Mouse (Mus musculus) left cerebral cortex, adult 8-10 months (tissue): ENCODE results near the gene Ypel5. TPM values are rescaled to one million over a fixed set of nuclear protein-coding genes. Genes with fewer than 3 reads are reported as not detected.

ENCODE experiments used
- DNase-seq, 2 experiments: peaks; one replicate each; pipeline ENCODE4 v3.0.0; 2022; ENCODE audit warnings: low spot score in 2 of 2
- total RNA-seq, 4 experiments: library from RNA; stranded (reverse); gene quantifications; 2 replicates each; pipeline ENCODE4 v1.2.4; 2022

Gene Ypel5
- total RNA-seq, 4 experiments from 2014 or later, result 93.5 to 107 (median 99.7) TPM

DNA sequence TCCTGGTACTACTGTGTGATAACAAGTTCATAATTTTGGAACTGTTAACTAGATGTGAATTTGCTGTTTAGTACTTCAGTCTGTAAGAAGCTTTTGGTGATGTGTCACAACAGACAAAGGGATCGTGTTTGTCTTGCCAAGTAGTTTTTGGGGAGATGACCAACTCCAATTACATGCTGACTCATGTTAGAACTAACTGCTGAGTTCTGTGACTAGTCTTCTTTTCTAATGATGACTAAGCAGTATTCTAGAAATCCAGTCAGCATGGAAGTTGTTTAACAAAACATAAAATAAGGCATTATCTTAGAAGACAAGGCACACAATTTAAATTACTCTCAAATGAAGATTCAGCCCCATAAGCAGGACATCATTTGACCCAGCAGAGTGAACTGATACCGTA, 2.7 kb downstream of the Ypel5 start:
- no peak for DNase-seq

DNA sequence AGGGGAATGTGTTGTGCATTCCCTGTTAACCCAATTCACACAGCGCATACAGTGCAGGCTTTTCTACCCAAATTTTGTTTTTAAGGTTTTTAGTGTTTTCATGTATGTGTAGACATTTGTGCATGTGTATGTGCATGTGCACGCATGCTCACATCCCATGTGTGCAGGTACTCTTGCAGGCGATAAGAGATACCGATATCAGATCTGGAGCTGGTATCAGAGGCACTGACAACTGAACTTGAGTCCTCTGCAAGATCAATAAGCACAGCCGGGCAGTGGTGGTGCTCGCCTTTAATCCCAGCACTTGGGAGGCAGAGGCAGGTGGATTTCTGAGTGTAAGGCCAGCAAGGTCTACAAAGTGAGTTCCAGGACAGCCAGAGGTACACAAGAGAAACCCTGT, 8.1 kb downstream of the Ypel5 start:
- no peak for DNase-seq

DNA sequence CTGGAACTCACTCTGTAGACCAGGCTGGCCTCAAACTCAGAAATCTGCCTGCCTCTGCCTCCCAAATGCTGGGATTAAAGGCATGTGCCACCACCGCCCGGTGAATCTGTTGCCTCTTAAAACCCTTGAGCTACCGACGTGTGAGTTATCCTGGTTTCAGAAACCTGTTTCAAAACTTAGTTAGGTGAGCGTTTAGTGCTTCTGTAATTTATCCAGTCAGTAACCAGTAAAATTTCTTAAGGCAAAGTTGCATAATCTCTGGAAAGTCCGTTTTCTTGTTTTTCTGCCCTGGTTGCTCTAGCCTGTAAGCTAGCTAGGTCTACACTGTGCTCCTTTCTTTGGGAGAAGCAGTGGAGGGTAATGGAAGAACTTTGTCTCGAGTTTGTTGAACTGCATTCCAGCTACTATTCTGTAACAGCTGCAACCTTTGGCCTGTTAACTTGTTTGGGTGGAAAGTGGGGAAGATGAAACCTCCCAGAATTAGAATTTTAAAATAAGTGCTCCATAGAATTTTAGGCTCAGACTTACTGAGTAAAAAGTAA, 8.8 kb downstream of the Ypel5 start:
- no peak for DNase-seq

DNA sequence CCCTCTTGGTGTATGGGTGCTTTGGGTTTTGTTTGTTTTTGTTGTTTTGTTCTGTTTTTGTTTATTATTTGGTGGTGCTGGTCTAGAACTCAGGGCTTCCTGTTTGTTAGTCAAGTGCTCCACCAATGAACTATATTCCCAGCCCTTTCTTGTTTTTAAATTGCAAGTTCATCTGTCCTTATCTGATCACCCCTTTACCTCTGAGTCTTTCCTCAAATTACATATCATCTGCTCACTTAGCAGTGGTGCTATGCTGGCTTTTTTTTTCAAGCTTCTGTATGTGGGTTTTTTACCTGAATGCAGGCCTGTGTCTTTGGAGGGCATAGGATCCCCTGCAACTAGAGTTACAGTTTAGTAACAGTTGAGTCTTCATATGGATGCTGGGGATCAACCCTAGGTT, 9.3 kb downstream of the Ypel5 start:
- no peak for DNase-seq

DNA sequence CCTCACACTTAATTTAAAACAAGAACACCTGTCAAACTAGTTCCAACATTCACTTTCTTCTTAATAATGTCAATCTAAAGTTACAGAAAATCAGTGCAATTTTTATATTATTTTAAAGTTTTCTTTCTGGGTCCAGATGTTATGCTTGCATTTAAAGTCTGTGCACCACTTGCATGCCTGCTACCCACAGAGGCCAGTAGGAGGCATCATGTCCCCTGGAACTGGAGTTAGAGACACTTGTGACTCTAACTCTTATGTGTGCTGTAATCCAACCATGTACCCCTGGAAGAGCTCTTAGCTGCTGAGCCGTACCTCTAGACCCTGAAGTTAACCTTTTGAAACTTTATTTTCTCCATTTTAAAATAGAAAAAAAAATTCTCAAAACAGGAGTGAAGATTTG, 19.0 kb downstream of the Ypel5 start:
- no peak for DNase-seq

DNA sequence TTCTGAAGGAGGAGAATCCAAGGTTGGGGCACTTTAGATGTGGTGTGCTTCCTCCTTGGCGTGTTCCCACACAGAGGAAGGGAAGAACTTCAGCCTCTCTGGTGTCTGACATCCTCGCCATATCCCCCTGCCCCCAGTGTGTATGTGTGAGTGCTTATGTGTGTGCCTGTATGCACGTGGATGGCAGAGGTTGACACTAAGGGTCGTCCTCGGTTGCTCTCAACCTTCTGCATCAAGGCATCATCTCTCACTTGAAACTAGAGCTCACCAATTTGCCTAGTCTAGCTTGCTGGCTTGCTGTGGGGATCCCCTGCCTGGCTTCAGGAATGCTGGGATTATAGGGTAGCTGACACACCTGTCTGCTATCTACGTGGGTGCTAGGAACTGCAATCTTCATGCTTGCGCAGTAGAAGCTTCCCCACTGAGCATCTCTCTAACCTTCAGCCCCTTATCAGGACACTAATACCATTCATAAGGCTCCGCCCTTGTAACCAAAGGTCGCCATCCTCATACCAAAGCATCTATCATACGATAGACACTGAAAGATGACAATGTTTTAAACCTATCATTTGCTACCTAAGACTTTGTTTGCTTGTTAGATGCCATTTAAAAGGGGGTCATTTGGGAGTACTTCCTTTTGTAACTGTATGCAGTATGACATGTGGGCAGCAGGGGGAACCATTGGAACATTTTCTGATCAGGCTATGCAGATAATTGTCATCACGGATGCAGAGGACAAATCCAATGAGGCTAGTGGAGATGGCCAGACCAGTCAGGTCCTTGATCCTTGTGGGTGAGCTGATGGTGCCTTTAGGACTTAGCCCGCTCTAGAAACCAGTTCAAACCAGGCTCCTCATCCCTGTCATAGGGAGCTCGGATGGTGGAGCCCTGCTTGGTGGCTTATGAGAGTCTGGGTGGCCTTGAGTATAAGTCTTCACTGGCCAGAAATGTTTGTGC, 21.7 kb downstream of the Ypel5 start:
- peak; percentile 29 to 34 for DNase-seq

DNA sequence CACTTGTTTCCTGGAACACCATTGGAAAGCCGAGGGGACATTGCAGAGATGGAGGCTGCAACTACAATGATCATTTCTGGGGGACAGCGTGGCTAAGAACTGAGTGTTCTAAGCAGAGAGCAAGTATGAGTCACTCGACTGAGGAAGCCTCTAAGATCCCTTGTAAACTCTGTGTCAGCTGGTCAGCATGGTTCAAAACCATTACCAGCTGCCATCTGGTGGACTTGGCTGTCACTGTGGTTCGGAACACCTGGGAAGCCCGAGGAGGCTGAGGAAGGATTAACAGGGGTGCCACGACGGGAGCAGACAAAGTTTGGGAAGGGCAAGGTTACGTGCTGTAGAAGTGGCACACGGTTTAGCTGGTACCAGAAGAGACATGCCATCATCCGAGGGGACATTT, 27.0 kb downstream of the Ypel5 start:
- no peak for DNase-seq

DNA sequence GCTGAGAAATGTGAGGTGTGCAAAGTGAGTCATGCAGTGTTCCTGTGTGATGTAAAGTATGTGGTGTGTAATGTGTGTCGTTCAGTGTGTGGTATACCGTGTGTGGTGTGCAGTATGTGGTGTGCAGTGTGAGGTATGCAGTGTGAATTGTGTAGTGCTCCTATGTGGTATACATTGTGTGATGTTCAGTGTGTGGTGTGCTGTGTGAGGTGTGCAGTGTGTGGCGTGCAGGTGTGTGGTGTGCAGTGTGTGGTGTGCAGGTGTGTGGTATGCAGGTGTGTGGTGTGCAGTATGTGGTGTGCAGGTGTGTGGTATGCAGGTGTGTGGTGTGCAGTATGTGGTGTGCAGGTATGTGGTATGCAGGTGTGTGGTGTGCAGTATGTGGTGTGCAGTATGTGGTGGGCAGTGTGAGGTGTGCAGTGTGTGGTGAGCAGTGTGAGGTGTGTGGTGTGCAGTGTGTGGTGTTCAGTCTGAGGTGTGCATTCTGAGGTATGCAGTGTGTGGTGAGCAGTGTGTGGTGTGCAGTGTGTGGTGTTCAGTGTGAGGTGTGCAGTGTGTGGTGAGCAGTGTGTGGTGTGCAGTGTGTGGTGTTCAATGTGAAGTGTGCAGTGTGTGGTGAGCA, 30.5 kb downstream of the Ypel5 start:
- no peak for DNase-seq

DNA sequence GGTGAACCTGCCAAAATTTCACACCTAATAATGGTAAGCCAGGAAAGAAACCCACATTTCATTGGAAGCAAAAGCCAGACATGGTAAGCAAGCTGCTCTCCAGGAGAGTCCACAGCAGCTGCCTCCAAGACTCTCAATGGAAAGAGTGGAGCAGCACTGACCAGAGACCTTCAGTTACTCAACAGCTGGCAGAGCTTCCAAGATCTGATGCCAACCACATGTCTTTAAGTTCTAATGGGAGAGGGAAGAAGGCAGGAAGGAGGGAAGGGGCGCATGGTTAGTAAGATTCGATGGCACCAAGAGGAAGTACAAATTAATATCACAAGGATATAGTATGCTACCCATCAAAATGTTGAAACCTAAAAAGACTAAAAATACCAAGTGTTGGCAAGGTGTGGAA, 31.9 kb downstream of the Ypel5 start:
- DNase-seq, result no peak

DNA sequence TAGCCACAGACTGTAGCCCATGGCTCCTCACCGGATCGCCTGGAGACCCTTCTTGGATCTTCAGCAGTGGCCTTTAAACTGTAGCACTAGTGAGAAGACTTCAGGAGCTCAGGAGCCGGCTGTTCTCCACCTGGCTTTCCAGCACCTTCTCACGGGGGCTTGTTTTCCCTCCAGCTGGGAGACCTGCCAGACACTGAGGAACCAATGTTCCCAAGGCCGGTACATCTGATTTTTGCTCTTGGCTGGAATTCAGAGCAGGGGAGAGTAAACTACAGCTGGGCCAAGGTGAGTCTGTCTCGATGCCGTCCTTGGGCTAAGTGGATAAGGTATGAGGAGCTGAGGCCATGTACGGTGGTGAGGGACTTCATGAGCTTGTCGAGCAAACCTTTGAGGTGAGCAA, 42.7 kb downstream of the Ypel5 start:
- no peak for DNase-seq

DNA sequence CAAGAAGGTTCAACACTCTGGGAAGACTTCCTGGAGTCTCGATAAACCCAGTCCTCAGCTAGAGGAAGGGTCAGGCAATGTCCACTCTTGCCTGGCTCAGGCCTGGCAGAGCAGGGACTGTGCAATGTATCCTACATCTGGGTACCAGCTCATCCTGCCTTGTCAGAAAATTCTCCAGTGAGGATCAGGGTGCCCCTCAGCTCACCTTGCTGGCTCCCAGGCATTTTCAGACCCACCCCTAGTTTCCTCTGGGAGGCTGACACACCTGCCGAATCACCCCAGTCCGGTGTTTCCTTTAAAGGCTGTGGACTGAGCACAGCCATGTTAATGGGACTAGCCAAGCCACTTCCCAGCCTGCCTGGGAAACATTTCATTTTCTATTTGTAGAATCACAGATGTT, 43.9 kb downstream of the Ypel5 start:
- no peak for DNase-seq

DNA sequence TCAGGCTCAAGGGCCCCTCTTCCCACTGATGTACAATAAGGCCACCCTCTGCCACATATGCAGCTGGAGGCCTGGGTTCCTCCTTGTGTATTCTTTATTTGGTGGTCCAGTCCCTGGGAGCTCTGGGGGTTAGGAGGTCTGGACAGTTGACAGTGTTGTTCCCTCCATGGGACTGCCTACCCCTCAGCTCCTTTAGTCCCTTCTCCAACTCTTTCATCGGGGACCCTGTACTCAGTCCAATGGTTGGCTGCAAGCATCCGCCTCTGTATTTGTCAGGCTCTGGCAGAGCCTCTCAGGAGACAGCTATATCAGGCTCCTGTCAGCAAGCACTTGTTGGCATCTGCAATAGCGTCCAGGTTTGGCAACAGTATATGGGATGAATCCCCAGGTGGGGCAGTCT, 44.8 kb downstream of the Ypel5 start:
- DNase-seq, result no peak

DNA sequence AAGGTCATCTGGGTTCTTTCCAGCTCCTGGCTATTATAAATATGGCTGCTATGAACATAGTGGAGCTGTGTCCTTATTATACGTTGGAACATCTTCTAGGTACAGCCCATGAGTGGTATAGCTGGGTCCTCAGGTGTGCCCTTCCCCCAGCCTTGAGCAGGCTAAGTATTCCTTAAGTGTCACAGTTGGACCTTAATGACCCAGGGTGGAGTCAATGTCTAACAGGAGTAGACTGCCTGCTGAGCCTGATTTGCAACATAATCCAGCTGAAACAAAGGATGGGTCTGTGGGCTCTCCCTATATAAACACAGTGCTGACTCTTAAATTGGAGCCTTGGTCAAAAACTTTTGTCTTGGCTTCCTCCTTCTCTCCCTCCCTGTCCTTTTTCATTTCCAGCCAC, 45.6 kb downstream of the Ypel5 start:
- no peak for DNase-seq

DNA sequence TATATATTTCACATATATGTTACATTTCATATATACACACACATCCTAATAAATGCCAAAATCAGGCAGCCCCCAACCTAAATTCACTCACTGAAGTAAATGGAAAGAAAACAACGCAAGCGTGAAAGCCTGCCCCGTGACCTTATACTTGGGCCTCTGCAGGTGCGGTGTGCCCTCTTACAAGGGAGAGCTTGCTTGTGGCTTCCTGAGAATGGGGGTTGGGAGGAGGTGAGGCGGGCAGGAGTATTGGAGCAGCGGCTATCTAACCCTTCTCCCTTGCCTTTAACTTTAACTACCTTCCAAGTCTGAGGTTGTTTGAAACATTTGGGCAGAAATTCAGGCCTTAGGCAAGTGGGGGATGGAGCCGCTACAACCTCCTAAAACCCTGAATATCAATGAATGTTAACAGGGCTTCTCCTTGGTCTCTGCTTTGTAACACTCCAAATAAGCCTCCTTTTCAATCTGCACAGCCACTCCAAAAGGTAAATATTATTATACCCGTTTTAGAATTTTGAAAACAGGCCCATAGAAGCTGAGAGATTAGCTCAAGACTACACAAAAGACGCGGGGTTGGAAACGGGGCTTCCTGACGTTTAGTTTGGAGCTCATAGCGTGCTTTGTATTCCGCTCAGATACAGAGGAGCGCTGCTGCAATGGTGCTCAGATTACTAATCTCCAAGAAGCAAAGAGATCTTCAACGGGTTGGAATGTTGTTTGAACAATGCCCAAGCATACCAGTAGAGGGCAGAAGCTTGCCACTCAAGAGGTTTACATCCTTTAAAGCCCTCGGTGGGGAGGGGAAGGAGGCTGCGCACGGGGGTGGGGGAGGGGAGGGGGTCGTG, 53.5 kb downstream of the Ypel5 start:
- DNase-seq, result peak; percentile 41 to 67

DNA sequence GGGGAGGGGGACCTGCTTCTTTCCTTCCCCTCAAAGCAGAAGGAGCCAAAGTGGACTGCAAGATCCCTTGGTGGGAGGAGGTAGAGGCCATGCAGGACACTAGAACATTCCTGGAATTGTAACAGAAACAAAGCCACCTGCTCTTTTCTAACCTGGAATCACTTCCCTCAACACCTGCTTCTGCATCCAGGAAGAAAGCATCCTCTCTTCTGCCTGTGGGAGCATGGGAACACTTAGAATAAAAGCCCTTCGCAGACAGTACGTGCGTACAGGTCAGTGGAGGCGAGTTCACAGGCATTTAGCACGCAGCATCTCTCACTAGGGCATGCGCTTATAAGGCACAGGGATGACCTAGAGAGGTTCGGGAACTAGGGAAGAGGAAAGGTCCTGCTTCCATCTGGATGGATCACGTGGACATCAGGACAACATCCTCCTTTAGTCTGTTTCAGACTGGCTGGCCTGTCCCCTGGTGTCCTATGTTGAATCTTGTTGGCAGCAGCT, 54.2 kb downstream of the Ypel5 start:
- no peak for DNase-seq

DNA sequence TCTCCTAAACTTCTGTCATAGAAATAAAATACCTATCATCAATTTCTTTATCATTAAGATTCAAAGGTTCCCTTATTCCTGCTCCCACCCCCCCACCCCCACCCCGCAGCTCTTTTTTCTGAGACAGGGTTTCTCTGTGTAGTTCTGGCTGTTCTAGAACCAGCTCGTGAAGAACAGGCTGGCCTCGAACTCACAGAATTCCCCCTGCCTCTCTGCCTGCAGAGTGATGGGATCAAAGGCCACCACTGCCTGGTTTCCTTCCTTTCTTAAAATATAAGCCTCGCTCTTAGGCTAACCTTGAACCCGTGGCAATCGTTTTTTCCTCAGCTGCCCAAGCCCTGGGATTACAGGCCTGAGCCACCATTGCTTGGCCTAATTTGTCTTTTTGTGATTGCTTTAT, 55.3 kb downstream of the Ypel5 start:
- no peak for DNase-seq

DNA sequence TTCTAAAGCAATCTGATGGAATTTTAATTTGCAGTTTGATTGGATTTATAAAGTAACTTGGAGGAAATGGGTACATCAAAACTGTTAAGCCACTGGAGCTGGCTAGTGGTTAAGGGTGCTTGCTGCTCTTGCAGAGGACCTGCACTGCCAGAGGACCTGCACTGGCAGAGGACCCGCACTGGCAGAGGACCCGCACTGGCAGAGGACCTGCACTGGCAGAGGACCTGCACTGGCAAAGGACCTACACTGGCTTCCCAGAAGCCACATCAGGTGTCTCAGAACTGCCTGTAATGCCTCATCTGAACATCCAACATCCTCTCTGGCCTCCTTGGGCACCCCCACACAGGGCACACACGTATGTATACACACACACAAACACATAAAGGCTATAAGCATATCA, 59.3 kb downstream of the Ypel5 start:
- DNase-seq, result no peak

DNA sequence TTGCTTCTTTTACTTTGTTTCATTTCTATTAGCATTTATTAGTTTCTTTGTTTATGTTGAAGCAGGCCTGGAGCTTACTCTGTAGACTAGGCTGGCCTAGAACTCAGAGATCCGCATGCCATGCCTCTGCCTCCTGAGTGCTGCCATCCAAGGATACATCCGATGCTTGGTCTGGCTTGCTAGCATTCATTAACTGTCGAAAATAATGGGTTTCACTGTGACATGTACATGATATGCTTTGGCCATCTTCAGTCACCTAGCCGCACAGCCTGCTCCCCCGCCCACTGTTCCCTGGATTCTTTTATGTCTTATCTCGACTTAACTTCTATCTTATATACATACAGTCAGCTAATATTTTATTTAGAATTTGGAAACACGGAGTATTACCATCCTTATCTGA, 60.8 kb downstream of the Ypel5 start:
- no peak for DNase-seq

DNA sequence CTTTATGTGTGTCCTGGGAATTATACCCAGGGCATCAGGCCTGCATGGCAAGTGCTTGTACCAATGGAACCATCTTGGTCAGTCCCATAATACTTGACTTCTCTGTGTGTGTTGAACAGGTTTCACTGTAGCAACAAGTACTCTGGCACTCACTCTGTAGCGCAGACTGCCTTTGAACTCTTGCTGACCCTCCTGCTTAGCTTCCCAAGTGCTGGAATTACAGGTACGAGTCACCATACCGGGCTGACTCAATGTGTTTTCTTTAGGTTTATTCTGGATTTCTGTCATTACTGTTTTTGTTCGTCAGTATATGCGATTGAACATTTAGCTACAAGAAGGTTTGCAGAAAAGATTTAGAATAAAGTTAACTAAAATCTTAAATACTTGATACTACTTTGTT, 61.7 kb downstream of the Ypel5 start:
- DNase-seq, result no peak

DNA sequence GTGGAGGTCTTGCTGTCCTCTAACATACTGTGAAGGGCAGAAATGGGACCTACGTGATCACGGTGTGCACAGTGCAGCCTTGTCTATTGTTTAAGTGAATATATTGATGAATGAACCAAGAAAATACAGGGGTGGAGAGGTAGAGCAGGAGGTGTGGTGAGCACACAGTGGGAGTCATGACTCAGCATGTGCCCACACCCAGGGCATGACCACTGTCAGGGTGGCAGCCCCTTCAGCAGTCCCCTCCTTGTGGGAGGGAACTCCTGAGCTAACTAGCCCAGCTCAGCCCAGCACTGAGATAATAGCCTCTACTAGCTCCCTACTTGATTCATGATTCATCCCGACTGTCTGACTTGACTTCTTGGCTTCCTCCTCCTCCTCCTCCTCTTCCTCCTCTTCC, 62.5 kb downstream of the Ypel5 start:
- DNase-seq, result no peak
